ENCODE assay signal across 14 mouse cellular contexts in genomic region chr7:114459909-114460308, GRCm38 (mm10).
"Had no signal": no experiment of that assay in that cellular context is flagged by ENCODE, and none has a peak within 500 bp of the region (broad histone marks: within the 10 kb centered on the region; RNA-seq: fewer than 3 reads in every experiment).

No protein-coding gene starts in this region.

- H3K27ac ChIP-seq: limb, embryonic 10.5 days; liver, embryonic 15.5 days; midbrain, embryonic 15.5 days; neural tube, embryonic 13.5 days; stomach, embryonic 15.5 days had no signal

- H3K4me1 ChIP-seq: megakaryocyte, embryonic 14.5 days; midbrain, embryonic 15.5 days; neural tube, embryonic 13.5 days; stomach, embryonic 15.5 days had no signal

- DNase-seq: kidney, adult 9 months; kidney, postnatal 10 days; lung, postnatal 36 days; right cerebral cortex, postnatal 14 days; thymus, adult 2 months; thymus, postnatal 25 days had no signal

- H3K27me3 ChIP-seq: liver, embryonic 15.5 days; megakaryocyte, embryonic 14.5 days; midbrain, embryonic 15.5 days; neural tube, embryonic 13.5 days; stomach, embryonic 15.5 days had no signal

- H3K9ac ChIP-seq: liver, embryonic 15.5 days; midbrain, embryonic 15.5 days; neural tube, embryonic 13.5 days; stomach, embryonic 15.5 days had no signal

- H3K4me3 ChIP-seq: limb, embryonic 10.5 days; liver, embryonic 15.5 days; megakaryocyte, embryonic 14.5 days; midbrain, embryonic 15.5 days; neural tube, embryonic 13.5 days; stomach, embryonic 15.5 days had no signal

- H3K4me2 ChIP-seq: liver, embryonic 15.5 days; midbrain, embryonic 11.5 days; midbrain, embryonic 15.5 days; neural tube, embryonic 13.5 days; stomach, embryonic 15.5 days had no signal

- ATAC-seq: intestine, embryonic 16.5 days; midbrain, embryonic 15.5 days had no signal

- H3K9me3 ChIP-seq: limb, embryonic 10.5 days; liver, embryonic 15.5 days; megakaryocyte, embryonic 14.5 days; midbrain, embryonic 15.5 days; neural tube, embryonic 13.5 days; stomach, embryonic 15.5 days had no signal

- H3K36me3 ChIP-seq: limb, embryonic 10.5 days; midbrain, embryonic 15.5 days; stomach, embryonic 15.5 days had no signal
